Mouse (Mus musculus): ENCODE data around the gene Sbf2.

- TF ChIP-seq CTCF (IDR thresholded peaks at IDR 0.05; ENCODE audit: low read depth) (no peak), EP300 (IDR thresholded peaks at IDR 0.05; ENCODE audit: low read depth) (no peak)
These were observed 21.2 kb upstream of the Sbf2 start for GRCm38 (mm10) chr7:110635929-110636328.

Data from heart, postnatal 0 days (tissue).